Mouse (Mus musculus) gastrocnemius, postnatal 25 days (tissue): ENCODE measurements around the gene Asl. TPM values are rescaled to one million over a fixed set of nuclear protein-coding genes. Genes with fewer than 3 reads are reported as not detected.

ENCODE experiments used
- total RNA-seq, 2 experiments: library from RNA; stranded (reverse); gene quantifications; 1 replicate in 1 of 2; 2 replicates in 1 of 2; pipeline ENCODE4 v1.2.3; 2021

Asl gene
- total RNA-seq, 2 experiments from 2014 or later: 9.4 to 10.1 TPM

Other genes with a start within 250 kb of the Asl start
- gene Psph, start 241.8 kb downstream of the Asl start, total RNA-seq: 10 to 100 TPM; 11.6 to 12.3 TPM
- gene Sumf2, start 182.3 kb downstream of the Asl start, total RNA-seq: 1 to 10 TPM; 8.4 to 8.6 TPM
- 100 to 1,000 TPM; 560 to 586 TPM for gene Chchd2, start 141.8 kb downstream of the Asl start, total RNA-seq
- 1 to 10 TPM in 1 of 2 experiments, under 1 TPM in 1; 0.19 to 1.1 TPM for gene Zbed5, start 133.5 kb downstream of the Asl start, total RNA-seq
- gene Phkg1, start 130.7 kb downstream of the Asl start, total RNA-seq: 100 to 1,000 TPM; 297 to 365 TPM
- 1 to 10 TPM in 1 of 2 experiments, not detected in 1; 1.2 TPM for gene Nupr1l, start 120.7 kb downstream of the Asl start, total RNA-seq
- gene Vkorc1l1, start 87.3 kb downstream of the Asl start, total RNA-seq: 10 to 100 TPM; 18.3 to 19.4 TPM
- gene Gusb, start 26.2 kb downstream of the Asl start, total RNA-seq: 10 to 100 TPM in 1 of 2 experiments, 1 to 10 TPM in 1; 9.2 to 14.7 TPM
- 10 to 100 TPM; 13.3 to 13.9 TPM for gene Crcp, start within 50 bp of the Asl start, total RNA-seq
- 1 to 10 TPM; 5.8 to 7.7 TPM for gene Tpst1, start 44.1 kb upstream of the Asl start, total RNA-seq
- 1 to 10 TPM; 2.8 to 3.9 TPM for gene Kctd7, start 115.6 kb upstream of the Asl start, total RNA-seq
- gene Rabgef1, start 142.6 kb upstream of the Asl start, total RNA-seq: 10 to 100 TPM; 71.7 to 81.0 TPM
- gene Tmem248, start 187.8 kb upstream of the Asl start, total RNA-seq: 10 to 100 TPM; 36.0 to 40.1 TPM
- gene Sbds, start 226.3 kb upstream of the Asl start, total RNA-seq: 10 to 100 TPM; 25.5 to 25.6 TPM
- 1 to 10 TPM; 8.7 to 8.8 TPM for gene Tyw1, start 226.4 kb upstream of the Asl start, total RNA-seq